Mouse (Mus musculus) C2C12 (cell line): ENCODE measurements around the gene Tmprss4.

Experiments
- CEBPB ChIP-seq: IDR thresholded peaks from one replicate; pipeline ENCODE4 v1.6.1; 2011; ENCODE audit warnings: low read depth, mild to moderate bottlenecking, control low read depth, moderate library complexity
- CTCF ChIP-seq: IDR thresholded peaks from one replicate; pipeline ENCODE4 v1.5.1; 2011; ENCODE audit not compliant: control insufficient read depth, insufficient read depth, insufficient read length
- FOSL1 ChIP-seq: IDR thresholded peaks from one replicate; pipeline ENCODE4 v1.8.0; 2011; ENCODE audit warnings: mild to moderate bottlenecking, low read length; ENCODE audit not compliant: poor library complexity, insufficient read depth, severe bottlenecking
- MAX ChIP-seq: IDR thresholded peaks from one replicate; pipeline ENCODE4 v1.6.1; 2011; ENCODE audit warnings: mild to moderate bottlenecking, control low read depth
- MYOD1 ChIP-seq: IDR thresholded peaks from one replicate; pipeline ENCODE4 v1.6.1; 2011; ENCODE audit warnings: low read depth; ENCODE audit not compliant: control insufficient read depth, insufficient read length
- MYOG ChIP-seq: IDR thresholded peaks from one replicate; pipeline ENCODE4 v1.6.1; 2011; ENCODE audit not compliant: control insufficient read depth, insufficient read length; ENCODE audit errors: extremely low read depth
- USF1 ChIP-seq: IDR thresholded peaks from one replicate; pipeline ENCODE4 v1.6.1; 2011; ENCODE audit warnings: low read depth, mild to moderate bottlenecking, control low read depth, moderate library complexity

GRCm38 (mm10) chr9:45241397-45241796, 37.5 kb upstream of the Tmprss4 start:
- TF ChIP-seq CTCF, result no peak
- no peak for TF ChIP-seq MYOD1
- no peak for TF ChIP-seq MAX
- no peak for TF ChIP-seq MYOG
- no peak for TF ChIP-seq CEBPB
- no peak for TF ChIP-seq USF1
- TF ChIP-seq FOSL1, result no peak
